Mouse (Mus musculus): ENCODE measurements around the gene Vwf. TPM values are rescaled to one million over a fixed set of nuclear protein-coding genes. Genes with fewer than 3 reads are reported as not detected.

The Vwf gene
- polyA plus RNA-seq, 1 experiment = 15.4 TPM

DNA sequence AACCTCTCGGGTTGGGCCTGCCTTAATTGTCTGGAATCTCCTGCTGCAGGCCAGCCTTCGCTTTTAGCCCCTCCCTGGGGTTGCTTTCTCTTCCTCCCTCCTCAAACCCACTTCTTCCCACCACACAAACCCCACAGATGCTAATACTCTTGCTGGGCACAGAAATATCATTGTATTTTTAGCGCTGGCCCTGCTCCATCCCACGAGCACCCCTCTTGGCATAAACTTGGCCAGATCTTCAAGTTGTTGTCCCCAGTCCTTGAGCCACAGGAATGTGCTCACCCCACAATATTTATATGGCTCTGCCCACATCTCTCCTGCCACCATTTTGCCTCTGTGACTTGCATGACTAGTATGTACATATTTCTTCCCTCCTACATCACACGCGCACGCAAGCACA is 35.4 kb upstream of the Vwf start:
- H3K27ac ChIP-seq (ENCODE audit: control insufficient read depth, insufficient read depth, low read depth, low read length) = no peak overlapping the region
- H3K4me3 ChIP-seq (ENCODE audit: control insufficient read depth, low read depth, low read length) = no peak overlapping the region
- no peaks in the 10 kb centered on the region for H3K27me3 ChIP-seq (ENCODE audit: control insufficient read depth, insufficient read depth, low read length)
- H3K36me3 ChIP-seq (ENCODE audit: control insufficient read depth, insufficient read depth, low read length) = no peaks in the 10 kb centered on the region
- TF ChIP-seq CTCF (IDR thresholded peaks at IDR 0.05; ENCODE audit: control insufficient read depth, insufficient read depth, insufficient replicate concordance, low read depth, low read length) = no peak
- TF ChIP-seq POLR2A (IDR thresholded peaks at IDR 0.05; ENCODE audit: control insufficient read depth, low read depth, low read length) = no peak
- no peaks in the 10 kb centered on the region for H3K4me1 ChIP-seq (ENCODE audit: control insufficient read depth, insufficient read depth, low read length)

DNA sequence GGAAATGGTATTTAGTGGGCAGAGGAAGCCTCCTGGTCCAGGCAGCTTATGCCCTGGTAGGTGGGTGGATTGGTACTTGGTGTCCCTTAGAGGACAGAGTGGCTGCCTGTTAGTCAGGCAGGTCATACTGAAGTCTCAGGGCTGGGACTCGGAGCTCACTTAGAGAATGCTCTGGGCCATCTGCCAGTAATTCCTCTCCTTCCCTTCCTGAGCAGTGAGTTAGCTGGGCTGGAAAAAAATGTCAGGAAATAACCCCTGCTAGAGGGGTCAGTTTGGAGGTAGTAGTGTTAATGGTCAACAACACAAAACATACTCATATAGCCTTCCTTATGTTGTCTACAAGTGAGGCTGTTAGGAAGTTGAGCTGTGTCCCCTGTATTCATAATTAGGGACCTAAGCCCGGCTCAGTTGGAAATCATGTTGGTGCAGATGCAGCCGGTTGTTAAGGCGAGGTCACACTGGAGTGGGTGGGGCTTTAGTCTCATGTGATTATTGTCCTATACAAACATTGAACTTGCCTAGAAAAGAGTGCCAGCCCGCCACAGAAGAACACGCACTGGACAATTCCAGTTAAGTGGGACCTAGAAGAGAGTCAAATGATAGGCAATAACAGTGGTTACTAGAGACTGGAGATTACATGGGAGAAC is 33.5 kb upstream of the Vwf start:
- Histone ChIP-seq H3K27ac (ENCODE audit: control insufficient read depth, insufficient read depth, low read depth, low read length) (no peak overlapping the region), H3K27me3 (ENCODE audit: control insufficient read depth, insufficient read depth, low read length) (no peaks in the 10 kb centered on the region), H3K4me3 (ENCODE audit: control insufficient read depth, low read depth, low read length) (no peak overlapping the region), H3K36me3 (ENCODE audit: control insufficient read depth, insufficient read depth, low read length) (no peaks in the 10 kb centered on the region), H3K4me1 (ENCODE audit: control insufficient read depth, insufficient read depth, low read length) (no peaks in the 10 kb centered on the region)
- TF ChIP-seq POLR2A (IDR thresholded peaks at IDR 0.05; ENCODE audit: control insufficient read depth, low read depth, low read length) (no peak), CTCF (IDR thresholded peaks at IDR 0.05; ENCODE audit: control insufficient read depth, insufficient read depth, insufficient replicate concordance, low read depth, low read length) (no peak)

DNA sequence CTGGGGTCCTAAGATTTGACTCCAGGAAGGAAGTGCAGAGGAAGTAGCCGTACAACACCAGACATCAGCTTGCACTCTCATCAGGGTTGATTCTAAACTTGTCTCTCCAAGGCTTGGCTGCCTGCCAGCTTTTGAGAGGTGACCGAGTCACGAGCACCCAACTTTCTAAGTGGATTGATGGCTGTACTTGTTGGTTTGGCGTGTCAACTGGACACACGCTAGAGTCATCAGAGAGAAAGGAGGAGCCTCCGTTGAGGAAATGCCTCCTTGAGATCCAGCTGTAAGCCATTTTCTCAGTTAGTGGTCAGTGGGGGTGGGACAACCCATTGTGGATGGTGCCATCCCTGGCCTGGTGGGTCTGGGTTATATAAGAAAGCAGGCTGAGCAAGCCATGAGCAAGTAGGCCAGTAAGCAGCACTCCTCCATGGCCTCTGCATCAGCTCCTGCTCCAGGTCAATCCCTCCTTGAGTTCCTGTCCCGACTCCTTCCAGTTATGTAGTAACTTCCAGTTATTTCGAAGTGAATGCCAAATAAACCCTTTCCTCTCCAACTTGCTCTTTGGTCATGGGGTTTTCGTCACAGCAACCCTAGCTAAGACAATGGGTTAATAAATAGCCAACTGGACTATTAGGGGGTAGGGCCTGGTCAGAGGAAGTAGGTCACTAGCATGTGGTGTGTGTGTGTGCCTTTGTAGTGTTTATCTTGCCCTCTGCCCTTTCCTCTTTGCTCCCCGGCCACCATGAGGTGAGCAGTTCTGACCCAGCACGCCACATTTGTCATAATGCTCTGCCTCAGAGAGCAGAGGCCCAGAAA is 30.9 kb upstream of the Vwf start:
- no peak overlapping the region for H3K4me3 ChIP-seq (ENCODE audit: control insufficient read depth, low read depth, low read length)
- H3K4me1 ChIP-seq (ENCODE audit: control insufficient read depth, insufficient read depth, low read length) = no peaks in the 10 kb centered on the region
- TF ChIP-seq CTCF (IDR thresholded peaks at IDR 0.05; ENCODE audit: control insufficient read depth, insufficient read depth, insufficient replicate concordance, low read depth, low read length) = no peak
- TF ChIP-seq POLR2A (IDR thresholded peaks at IDR 0.05; ENCODE audit: control insufficient read depth, low read depth, low read length) = no peak
- no peaks in the 10 kb centered on the region for H3K27me3 ChIP-seq (ENCODE audit: control insufficient read depth, insufficient read depth, low read length)
- no peak overlapping the region for H3K27ac ChIP-seq (ENCODE audit: control insufficient read depth, insufficient read depth, low read depth, low read length)
- H3K36me3 ChIP-seq (ENCODE audit: control insufficient read depth, insufficient read depth, low read length) = no peaks in the 10 kb centered on the region

DNA sequence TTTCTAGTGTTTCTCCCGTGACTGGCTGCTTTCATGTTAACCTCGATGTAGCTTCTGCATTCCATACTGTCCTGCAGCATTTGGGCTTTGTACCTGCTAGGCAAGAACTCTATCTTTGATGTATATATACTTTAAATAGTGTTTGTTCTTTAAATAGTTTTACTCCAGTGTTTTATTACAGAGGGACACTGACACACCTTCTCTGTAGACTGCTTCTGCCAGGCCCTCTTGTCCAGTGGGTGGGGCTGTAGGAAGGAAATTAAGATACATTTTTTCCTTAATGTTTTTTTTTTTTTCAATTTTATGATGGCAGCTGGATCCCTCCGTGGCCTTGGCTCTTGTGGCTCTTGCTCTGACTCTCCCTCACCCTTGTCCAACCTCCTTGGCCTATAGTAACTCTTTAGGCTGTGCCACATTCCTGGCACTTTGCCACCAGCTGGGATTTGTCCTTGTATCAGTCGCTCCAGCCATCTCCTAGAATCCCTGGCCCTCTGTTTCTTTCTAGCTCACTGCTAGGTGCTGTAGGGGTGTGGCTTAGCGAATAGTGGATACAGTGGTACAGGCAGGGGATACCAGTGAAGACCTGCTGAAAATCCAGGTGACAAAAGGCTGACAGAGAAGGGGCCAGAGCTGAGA is 24.9 kb upstream of the Vwf start:
- TF ChIP-seq CTCF (IDR thresholded peaks at IDR 0.05; ENCODE audit: control insufficient read depth, insufficient read depth, insufficient replicate concordance, low read depth, low read length) (no peak), POLR2A (IDR thresholded peaks at IDR 0.05; ENCODE audit: control insufficient read depth, low read depth, low read length) (no peak)

DNA sequence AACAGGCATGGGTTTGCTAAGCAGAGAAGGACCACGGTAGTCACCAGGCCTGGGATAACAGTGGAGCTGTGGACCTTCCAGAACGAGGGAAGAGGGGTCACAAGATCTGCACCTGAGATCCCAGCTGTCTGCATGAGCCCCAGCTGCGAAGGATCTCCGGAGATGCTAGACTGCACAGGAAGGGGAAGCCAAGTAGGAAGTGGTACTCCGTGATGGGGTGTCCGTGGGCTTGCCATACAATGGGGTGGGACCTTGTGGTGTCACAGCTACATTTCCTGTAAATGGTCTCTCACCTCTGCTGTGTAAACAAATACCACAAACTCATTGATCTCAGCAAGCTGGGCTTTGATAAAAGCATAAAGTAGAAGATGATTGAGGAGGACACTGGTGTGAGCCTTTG is 22.5 kb upstream of the Vwf start:
- Histone ChIP-seq H3K36me3 (ENCODE audit: control insufficient read depth, insufficient read depth, low read length) (no peaks in the 10 kb centered on the region), H3K4me1 (ENCODE audit: control insufficient read depth, insufficient read depth, low read length) (peaks cover 4% of the 10 kb centered on the region), H3K27me3 (ENCODE audit: control insufficient read depth, insufficient read depth, low read length) (no peaks in the 10 kb centered on the region), H3K27ac (ENCODE audit: control insufficient read depth, insufficient read depth, low read depth, low read length) (no peak overlapping the region), H3K4me3 (ENCODE audit: control insufficient read depth, low read depth, low read length) (no peak overlapping the region)
- TF ChIP-seq CTCF (IDR thresholded peaks at IDR 0.05; ENCODE audit: control insufficient read depth, insufficient read depth, insufficient replicate concordance, low read depth, low read length) (no peak), POLR2A (IDR thresholded peaks at IDR 0.05; ENCODE audit: control insufficient read depth, low read depth, low read length) (no peak)

More for the DNA sequence above, 24.9 kb upstream of the Vwf start:
- Histone ChIP-seq H3K4me3 (ENCODE audit: control insufficient read depth, low read depth, low read length) (no peak overlapping the region), H3K27me3 (ENCODE audit: control insufficient read depth, insufficient read depth, low read length) (no peaks in the 10 kb centered on the region), H3K36me3 (ENCODE audit: control insufficient read depth, insufficient read depth, low read length) (no peaks in the 10 kb centered on the region), H3K27ac (ENCODE audit: control insufficient read depth, insufficient read depth, low read depth, low read length) (no peak overlapping the region), H3K4me1 (ENCODE audit: control insufficient read depth, insufficient read depth, low read length) (no peaks in the 10 kb centered on the region)

DNA sequence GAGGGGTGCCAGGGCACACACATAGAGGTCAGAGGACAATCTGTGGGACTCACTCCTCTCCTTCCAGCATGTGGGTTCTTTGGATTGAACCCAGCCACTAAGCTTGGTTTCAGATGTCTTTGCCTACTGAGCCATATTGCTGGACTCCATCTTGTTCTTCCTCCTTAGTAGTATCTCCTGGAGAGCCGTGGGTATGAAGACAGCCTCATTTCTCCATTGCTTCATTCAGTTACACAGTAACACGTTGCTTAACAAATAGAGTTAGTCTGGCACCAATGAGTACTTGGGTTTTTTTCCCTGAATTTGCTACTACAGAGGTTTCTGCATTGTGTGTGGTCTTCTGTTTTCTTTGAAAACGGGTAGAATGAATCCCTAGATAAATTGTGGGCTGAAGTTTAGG is 20.5 kb upstream of the Vwf start:
- H3K27ac ChIP-seq (ENCODE audit: control insufficient read depth, insufficient read depth, low read depth, low read length) = no peak overlapping the region

DNA sequence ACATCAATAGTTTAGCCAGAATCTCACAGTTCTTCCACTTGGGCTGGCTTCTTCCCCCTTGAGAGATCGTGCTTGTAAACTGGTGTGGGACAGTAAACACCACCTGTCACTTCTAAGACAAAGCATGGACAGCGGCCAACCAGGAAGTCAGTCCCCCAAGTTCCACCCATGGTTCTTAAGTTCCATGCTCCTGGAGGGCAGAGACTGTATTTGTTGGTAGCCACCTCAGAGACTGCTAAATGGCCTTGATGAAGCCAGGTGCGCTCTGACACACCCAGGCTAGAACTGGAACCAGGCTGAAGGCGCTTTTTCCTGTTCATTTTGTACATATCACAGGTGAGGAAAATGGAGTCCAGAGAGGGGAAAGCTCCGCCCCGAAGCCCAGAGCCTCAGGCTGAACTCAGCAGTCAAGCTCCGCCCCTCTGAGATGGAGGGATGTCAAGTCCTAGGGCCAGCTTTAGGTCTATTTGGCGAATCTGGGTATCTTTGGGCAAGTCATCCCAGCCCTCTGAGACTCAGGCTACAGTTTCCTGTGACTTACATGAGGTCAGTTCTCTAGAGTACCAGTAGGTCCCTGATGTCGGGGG is 17.9 kb upstream of the Vwf start:
- Histone ChIP-seq H3K27me3 (ENCODE audit: control insufficient read depth, insufficient read depth, low read length) (no peaks in the 10 kb centered on the region), H3K27ac (ENCODE audit: control insufficient read depth, insufficient read depth, low read depth, low read length) (no peak overlapping the region), H3K4me1 (ENCODE audit: control insufficient read depth, insufficient read depth, low read length) (peaks cover 7% of the 10 kb centered on the region), H3K4me3 (ENCODE audit: control insufficient read depth, low read depth, low read length) (no peak overlapping the region), H3K36me3 (ENCODE audit: control insufficient read depth, insufficient read depth, low read length) (no peaks in the 10 kb centered on the region)
- no peak for TF ChIP-seq POLR2A (IDR thresholded peaks at IDR 0.05; ENCODE audit: control insufficient read depth, low read depth, low read length)
- no peak for TF ChIP-seq CTCF (IDR thresholded peaks at IDR 0.05; ENCODE audit: control insufficient read depth, insufficient read depth, insufficient replicate concordance, low read depth, low read length)

More for the DNA sequence above, 20.5 kb upstream of the Vwf start:
- no peaks in the 10 kb centered on the region for H3K36me3 ChIP-seq (ENCODE audit: control insufficient read depth, insufficient read depth, low read length)
- H3K4me3 ChIP-seq (ENCODE audit: control insufficient read depth, low read depth, low read length) = no peak overlapping the region
- peaks cover 7% of the 10 kb centered on the region for H3K4me1 ChIP-seq (ENCODE audit: control insufficient read depth, insufficient read depth, low read length)
- no peak for TF ChIP-seq CTCF (IDR thresholded peaks at IDR 0.05; ENCODE audit: control insufficient read depth, insufficient read depth, insufficient replicate concordance, low read depth, low read length)
- no peak for TF ChIP-seq POLR2A (IDR thresholded peaks at IDR 0.05; ENCODE audit: control insufficient read depth, low read depth, low read length)
- H3K27me3 ChIP-seq (ENCODE audit: control insufficient read depth, insufficient read depth, low read length) = no peaks in the 10 kb centered on the region
